Mouse (Mus musculus) heart, embryonic 12.5 days (tissue): ENCODE measurements around the gene Zbtb26. TPM values are rescaled to one million over a fixed set of nuclear protein-coding genes. Genes with fewer than 3 reads are reported as not detected.

Experiments
- ATAC-seq: fragments of 200-750 bp; cut with Nextera tagmentation; 2 replicates; pipeline ENCODE4 v1.8.0; 2017; ENCODE audit warnings: moderate TSS enrichment, moderate library complexity; ENCODE audit not compliant: insufficient number of reproducible peaks, low FRiP score
- H3K27ac ChIP-seq: fragments of 300-500 bp; sonication (generic); 2 replicates; pipeline ENCODE4 v1.5.1; 2016; ENCODE audit warnings: mild to moderate bottlenecking, moderate library complexity; ENCODE audit not compliant: poor library complexity, severe bottlenecking
- H3K27me3 ChIP-seq: fragments of 300-500 bp; sonication (generic); replicated peaks from 2 replicates; pipeline ENCODE4 v1.6.1; 2016; ENCODE audit warnings: mild to moderate bottlenecking, moderate library complexity
- H3K36me3 ChIP-seq: fragments of 300-500 bp; sonication (generic); 2 replicates; pipeline ENCODE4 v1.6.1; 2016; ENCODE audit warnings: mild to moderate bottlenecking, moderate library complexity
- H3K4me1 ChIP-seq: fragments of 300-500 bp; sonication (generic); replicated peaks from 2 replicates; pipeline ENCODE4 v1.6.1; 2016; ENCODE audit warnings: mild to moderate bottlenecking
- H3K4me2 ChIP-seq: fragments of 300-500 bp; sonication (generic); 2 replicates; pipeline ENCODE4 v1.6.1; 2016; ENCODE audit warnings: mild to moderate bottlenecking, moderate library complexity
- H3K4me3 ChIP-seq: fragments of 300-500 bp; sonication (generic); 2 replicates; pipeline ENCODE4 v1.5.1; 2016; ENCODE audit warnings: mild to moderate bottlenecking
- H3K9ac ChIP-seq: fragments of 300-500 bp; sonication (generic); 2 replicates; pipeline ENCODE4 v1.6.1; 2016; ENCODE audit warnings: mild to moderate bottlenecking, moderate library complexity
- H3K9me3 ChIP-seq: fragments of 300-500 bp; sonication (generic); replicated peaks from 2 replicates; pipeline ENCODE4 v1.6.1; 2016; ENCODE audit warnings: mild to moderate bottlenecking, moderate library complexity
- WGBS: fragments of 180-500 bp; shearing (Covaris S2); methylation state at CpG from one replicate; pipeline ENCODE4 v1.1.7; 2016; 5-methylcytosine and 5-hydroxymethylcytosine counted together
- polyA plus RNA-seq: library from polyadenylated mRNA; unstranded; fragments of >200 nt; fragmentation: Nextera tagmentation; extraction: Ambion mirVana; gene quantifications from 2 replicates; pipeline ENCODE4 v1.2.1, GENCODE M21; 2016

The Zbtb26 gene
- 7.2 and 7.4 TPM in 2 replicates for polyA plus RNA-seq

- H3K9ac ChIP-seq = peak within 1 kb of the TSS; percentile 86
- H3K9me3 ChIP-seq = no peaks in the 10 kb centered on the region
- H3K27me3 ChIP-seq = no peaks in the 10 kb centered on the region
- WGBS = under 1% methylated on average over 51 of the region's 51 CpGs
- H3K36me3 ChIP-seq = no peaks in the 10 kb centered on the region
- H3K27ac ChIP-seq = peak within 1 kb of the TSS; percentile 88
- ATAC-seq = peak; percentile 99
- H3K4me3 ChIP-seq = peak within 1 kb of the TSS; percentile 65
- H3K4me1 ChIP-seq = peaks cover 9% of the 10 kb centered on the region
- peak within 1 kb of the TSS; percentile 82 for H3K4me2 ChIP-seq
Observed at GRCm38 (mm10) chr2:37442611-37443591, at the start of gene Zbtb26, which contains the start of the genes Zbtb6 and Rabgap1. Gene Zbtb26 (minus strand): TSS chr2:37443135. Gene Zbtb6 (minus strand): TSS chr2:37443171. Gene Rabgap1 (plus strand): TSS chr2:37443279.

- Histone ChIP-seq H3K4me2 (no peak overlapping the region), H3K27ac (no peak overlapping the region), H3K27me3 (no peaks in the 10 kb centered on the region), H3K4me1 (no peaks in the 10 kb centered on the region), H3K9me3 (no peaks in the 10 kb centered on the region), H3K4me3 (no peak overlapping the region), H3K9ac (no peak overlapping the region), H3K36me3 (peaks cover 50% of the 10 kb centered on the region)
- no peak for ATAC-seq
- 94% methylated on average over 2 of the region's 2 CpGs for WGBS
Observed at GRCm38 (mm10) chr2:37488956-37489355, 46.0 kb upstream of the Zbtb26 start.

- no peaks in the 10 kb centered on the region for H3K27me3 ChIP-seq
- H3K27ac ChIP-seq = no peak overlapping the region
- H3K4me3 ChIP-seq = no peak overlapping the region
- no peak overlapping the region for H3K9ac ChIP-seq
- H3K9me3 ChIP-seq = no peaks in the 10 kb centered on the region
- no peaks in the 10 kb centered on the region for H3K4me1 ChIP-seq
- no peak for ATAC-seq
- H3K4me2 ChIP-seq = no peak overlapping the region
- H3K36me3 ChIP-seq = peaks cover 45% of the 10 kb centered on the region
Observed at GRCm38 (mm10) chr2:37486408-37486807, 43.5 kb upstream of the Zbtb26 start.

- no peak for ATAC-seq
- Histone ChIP-seq H3K9ac (no peak overlapping the region), H3K36me3 (peaks cover 46% of the 10 kb centered on the region), H3K27ac (no peak overlapping the region), H3K4me1 (no peaks in the 10 kb centered on the region), H3K27me3 (no peaks in the 10 kb centered on the region), H3K9me3 (no peaks in the 10 kb centered on the region), H3K4me3 (no peak overlapping the region), H3K4me2 (no peak overlapping the region)
- WGBS = 75% methylated on average over 1 of the region's 1 CpGs
Observed at GRCm38 (mm10) chr2:37485370-37485769, 42.4 kb upstream of the Zbtb26 start.

GRCm38 (mm10) chr2:37484165-37484564 is 41.2 kb upstream of the Zbtb26 start:
- H3K4me1 ChIP-seq = no peaks in the 10 kb centered on the region
- no peak overlapping the region for H3K4me2 ChIP-seq
- peaks cover 34% of the 10 kb centered on the region for H3K36me3 ChIP-seq
- H3K9ac ChIP-seq = no peak overlapping the region
- H3K27me3 ChIP-seq = no peaks in the 10 kb centered on the region
- ATAC-seq = no peak
- 89% methylated on average over 2 of the region's 2 CpGs for WGBS
- no peak overlapping the region for H3K4me3 ChIP-seq
- H3K9me3 ChIP-seq = no peaks in the 10 kb centered on the region
- no peak overlapping the region for H3K27ac ChIP-seq

GRCm38 (mm10) chr2:37480039-37480438 is 37.1 kb upstream of the Zbtb26 start:
- H3K9ac ChIP-seq = no peak overlapping the region
- H3K36me3 ChIP-seq = peaks cover 52% of the 10 kb centered on the region
- no peak overlapping the region for H3K27ac ChIP-seq
- H3K27me3 ChIP-seq = no peaks in the 10 kb centered on the region
- WGBS = 90% methylated on average over 2 of the region's 2 CpGs
- no peak overlapping the region for H3K4me3 ChIP-seq
- ATAC-seq = no peak
- no peaks in the 10 kb centered on the region for H3K9me3 ChIP-seq
- 0 out of 2 replicates have a peak, but pooled peaks cover 4% of the 10 kb centered on the region for H3K4me1 ChIP-seq
- H3K4me2 ChIP-seq = no peak overlapping the region

GRCm38 (mm10) chr2:37479559-37479958 is 36.6 kb upstream of the Zbtb26 start:
- Histone ChIP-seq H3K4me2 (no peak overlapping the region), H3K4me1 (0 out of 2 replicates have a peak, but pooled peaks cover 4% of the 10 kb centered on the region), H3K27me3 (no peaks in the 10 kb centered on the region), H3K9me3 (no peaks in the 10 kb centered on the region), H3K4me3 (no peak overlapping the region), H3K36me3 (peaks cover 48% of the 10 kb centered on the region), H3K9ac (no peak overlapping the region), H3K27ac (no peak overlapping the region)
- no peak for ATAC-seq

GRCm38 (mm10) chr2:37466266-37466665 is 23.3 kb upstream of the Zbtb26 start:
- H3K9me3 ChIP-seq = no peaks in the 10 kb centered on the region
- peaks cover 14% of the 10 kb centered on the region for H3K36me3 ChIP-seq
- H3K4me1 ChIP-seq = no peaks in the 10 kb centered on the region
- H3K4me2 ChIP-seq = no peak overlapping the region
- no peak overlapping the region for H3K27ac ChIP-seq
- H3K4me3 ChIP-seq = no peak overlapping the region
- H3K9ac ChIP-seq = no peak overlapping the region
- H3K27me3 ChIP-seq = no peaks in the 10 kb centered on the region
- 86% methylated on average over 4 of the region's 4 CpGs for WGBS
- no peak for ATAC-seq

- H3K27me3 ChIP-seq = no peaks in the 10 kb centered on the region
- no peak overlapping the region for H3K4me2 ChIP-seq
- H3K36me3 ChIP-seq = peaks cover 6% of the 10 kb centered on the region; the same call in 1 of the 2 replicates
- no peak overlapping the region for H3K9ac ChIP-seq
- WGBS = 89% methylated on average over 4 of the region's 4 CpGs
- H3K9me3 ChIP-seq = no peaks in the 10 kb centered on the region
- H3K4me3 ChIP-seq = no peak overlapping the region
- no peak for ATAC-seq
- no peaks in the 10 kb centered on the region for H3K4me1 ChIP-seq
- no peak overlapping the region for H3K27ac ChIP-seq
Observed at GRCm38 (mm10) chr2:37460707-37461106, 17.8 kb upstream of the Zbtb26 start.

- H3K27ac ChIP-seq = peak overlapping the region; percentile 88
- H3K4me3 ChIP-seq = peak overlapping the region; percentile 100
- peak overlapping the region; percentile 99 for H3K9ac ChIP-seq
- H3K4me1 ChIP-seq = peaks cover 8% of the 10 kb centered on the region
- H3K4me2 ChIP-seq = peak overlapping the region; percentile 94
- peak; percentile 87 for ATAC-seq
- H3K27me3 ChIP-seq = no peaks in the 10 kb centered on the region
- WGBS = 1% methylated on average over 20 of the region's 24 CpGs
- H3K9me3 ChIP-seq = no peaks in the 10 kb centered on the region
- H3K36me3 ChIP-seq = 0 out of 2 replicates have a peak, but pooled peaks cover 2% of the 10 kb centered on the region
Observed at GRCm38 (mm10) chr2:37452376-37452760, 9.4 kb upstream of the Zbtb26 start.

- peak; percentile 100 for ATAC-seq
- Histone ChIP-seq H3K4me3 (peak overlapping the region; percentile 100), H3K4me2 (peak overlapping the region; percentile 94), H3K36me3 (0 out of 2 replicates have a peak, but pooled peaks cover 2% of the 10 kb centered on the region), H3K4me1 (peaks cover 8% of the 10 kb centered on the region), H3K27me3 (no peaks in the 10 kb centered on the region), H3K27ac (peak overlapping the region; percentile 88), H3K9ac (peak overlapping the region; percentile 99), H3K9me3 (no peaks in the 10 kb centered on the region)
- 8% methylated on average over 39 of the region's 44 CpGs for WGBS
Observed at GRCm38 (mm10) chr2:37451667-37452375, 8.9 kb upstream of the Zbtb26 start.
